Mouse (Mus musculus) right cerebral cortex, postnatal 10 days (tissue): ENCODE measurements around the gene Stk10.
"Not testable (repeated sequence)": the region's sequence is repeated elsewhere in the genome, so short reads cannot be mapped to it uniquely, and the experiment has no call there.

ENCODE experiments used
- DNase-seq, 2 experiments: peaks; one replicate each; pipeline ENCODE4 v3.0.0; 2021; ENCODE audit warnings: low spot score in 2 of 2

The Stk10 gene

DNA sequence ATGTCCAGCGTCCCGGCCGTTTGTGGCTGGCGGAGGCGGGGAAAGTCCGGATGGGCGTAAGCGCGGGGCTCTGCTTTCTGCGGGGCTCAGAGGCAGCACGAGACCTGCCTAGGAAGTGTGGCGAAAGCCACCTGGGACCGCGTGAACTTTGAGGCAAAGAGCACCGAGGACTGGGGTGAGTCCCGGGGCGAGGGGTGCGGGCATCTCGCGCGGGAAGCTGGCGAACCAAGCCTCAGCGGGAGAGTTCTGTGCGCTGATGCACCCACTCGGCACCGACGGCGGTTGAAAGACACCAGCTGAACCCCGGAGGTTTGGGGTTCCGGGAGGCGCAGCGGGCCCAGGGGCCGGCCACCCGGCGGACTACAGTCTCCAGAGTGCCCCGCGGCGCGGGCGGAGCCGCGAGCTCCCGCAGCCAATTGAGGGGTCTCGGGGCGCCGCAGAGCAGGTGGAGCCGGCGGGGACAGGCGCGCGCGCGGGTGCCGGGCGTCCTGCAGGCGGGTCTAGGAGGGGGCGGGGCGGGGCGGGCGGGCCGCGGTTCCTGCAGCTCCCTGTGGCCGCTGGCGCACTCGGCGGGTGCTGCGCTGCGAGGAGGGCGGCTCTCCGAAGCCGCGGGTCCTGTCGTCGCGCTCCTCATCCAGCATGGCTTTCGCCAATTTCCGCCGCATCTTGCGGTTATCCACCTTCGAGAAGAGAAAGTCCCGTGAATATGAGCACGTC is at the start of gene Stk10:
TSS of gene Stk10 (plus strand) at position 541 of the 717 bp plus-strand sequence.
- peak; percentile 95 for DNase-seq

- no peak for DNase-seq
Measured at GRCm38 (mm10) chr11:32485290-32485689, 47.8 kb upstream of the Stk10 start.

DNA sequence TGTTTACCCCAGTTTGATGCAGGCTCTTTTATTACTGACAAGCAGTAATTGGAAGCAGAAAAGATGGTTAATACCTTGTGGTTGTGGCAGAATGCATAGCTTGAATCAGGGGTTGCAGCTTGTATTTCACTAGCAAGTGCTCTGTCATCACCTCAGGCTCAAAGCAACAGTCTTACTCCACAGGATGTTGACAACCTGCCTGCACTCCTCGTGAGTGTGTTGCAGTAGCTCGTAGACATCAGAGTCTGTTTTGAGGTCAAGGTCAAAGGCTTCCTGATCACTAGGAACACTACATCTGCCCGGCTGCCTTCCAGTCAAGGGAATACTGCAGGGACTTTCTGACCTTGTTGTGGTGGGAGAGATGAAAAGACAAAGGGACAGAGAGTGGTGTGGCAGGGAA is 46.5 kb upstream of the Stk10 start:
- DNase-seq: no peak

GRCm38 (mm10) chr11:32487501-32487900 is 45.6 kb upstream of the Stk10 start:
- no peak for DNase-seq

- DNase-seq: no peak
Measured at GRCm38 (mm10) chr11:32488344-32488743, 44.8 kb upstream of the Stk10 start.

GRCm38 (mm10) chr11:32488808-32489670 is 44.1 kb upstream of the Stk10 start:
- DNase-seq: peak in 1 of 2 experiments; percentile 8

DNA sequence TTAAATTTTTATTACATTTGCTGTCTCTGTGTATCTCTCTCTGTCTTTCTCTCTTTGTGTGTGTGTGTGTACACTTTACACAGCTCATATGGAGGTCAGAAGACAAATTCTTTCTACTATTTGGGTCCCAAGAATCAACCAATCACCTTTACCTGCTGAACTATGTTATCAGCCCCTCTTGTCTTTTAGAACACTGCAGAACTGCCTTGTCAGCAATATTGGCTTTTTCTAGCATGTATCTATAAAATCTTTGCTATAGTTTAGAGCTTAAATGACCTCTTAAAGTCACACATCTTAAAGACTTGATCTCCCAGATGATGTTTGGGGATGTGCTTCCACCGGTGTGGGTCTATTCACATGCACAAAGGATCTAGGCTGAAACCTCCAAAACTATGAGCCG is 42.0 kb upstream of the Stk10 start:
- no peak for DNase-seq

DNA sequence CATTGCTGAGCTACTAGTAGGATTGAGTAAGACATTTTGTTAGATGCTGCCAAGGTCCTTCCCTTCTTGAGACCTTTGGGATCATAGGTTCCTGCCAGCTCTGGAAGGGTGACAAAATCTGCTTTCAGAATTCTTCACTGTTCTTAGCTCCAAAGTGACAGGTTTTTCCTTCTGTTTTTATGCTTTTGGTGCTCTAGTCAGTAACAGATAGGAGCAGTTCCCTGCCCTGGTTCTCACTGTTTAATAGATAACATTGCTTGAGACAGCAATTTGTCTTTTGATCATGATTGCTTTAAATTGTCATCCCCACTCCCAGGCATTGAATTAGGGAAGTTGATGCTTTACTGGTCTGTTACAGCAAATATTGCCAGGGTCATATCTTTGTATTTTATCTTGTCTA is 39.8 kb upstream of the Stk10 start:
- DNase-seq: no peak

DNA sequence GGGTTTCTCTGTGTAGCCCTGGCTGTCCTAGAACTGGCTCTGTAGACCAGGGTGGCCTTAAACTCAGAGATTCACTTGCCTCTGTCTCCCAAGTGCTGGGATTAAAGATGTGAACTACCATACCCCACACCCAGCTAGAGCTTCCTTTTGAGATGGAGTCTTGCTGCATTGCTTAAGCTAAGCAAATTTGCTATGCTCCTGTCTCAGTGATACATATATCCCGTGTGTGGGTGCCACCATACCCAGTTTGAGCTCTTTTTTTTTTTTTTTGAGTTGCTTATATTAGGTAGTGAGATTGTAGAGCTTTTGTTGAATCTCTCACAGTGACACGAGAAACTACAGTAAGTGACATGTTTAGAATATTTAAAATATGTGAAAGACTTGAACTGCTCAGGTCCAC is 37.8 kb upstream of the Stk10 start:
- DNase-seq: no peak

DNA sequence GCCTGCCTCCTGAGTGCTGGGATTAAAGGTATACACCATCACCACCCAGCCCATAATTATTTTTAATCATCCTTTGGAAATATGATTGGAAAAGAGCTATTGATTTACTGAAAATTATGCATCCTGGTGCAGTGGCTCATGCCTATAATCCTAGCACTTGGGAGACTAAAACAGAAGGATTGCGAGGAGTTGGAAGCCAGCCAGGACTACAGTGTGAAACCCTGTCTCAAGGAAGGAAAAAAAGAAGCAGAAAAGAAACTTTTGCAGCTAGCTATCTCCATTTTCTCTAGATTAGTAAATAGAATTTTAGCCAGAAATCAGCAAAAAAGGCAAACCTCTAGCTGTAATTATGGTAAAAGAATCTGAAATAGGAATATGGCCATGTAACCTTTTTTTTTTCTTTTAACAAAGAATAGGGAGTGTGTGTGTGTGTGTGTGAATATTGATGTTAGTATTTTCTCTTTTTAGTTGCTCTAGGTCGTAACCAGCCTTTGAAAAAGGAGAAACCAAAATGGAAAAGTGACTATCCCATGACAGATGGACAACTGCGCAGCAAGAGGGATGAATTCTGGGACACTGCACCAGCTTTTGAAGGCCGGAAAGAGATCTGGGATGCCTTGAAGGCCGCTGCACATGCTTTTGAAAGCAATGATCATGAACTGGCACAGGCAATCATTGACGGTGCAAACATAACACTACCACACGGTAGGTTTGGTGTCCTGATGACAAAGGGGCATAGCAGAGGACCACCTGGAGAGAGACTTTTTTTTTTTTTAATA is 34.2 kb upstream of the Stk10 start:
- peak; percentile 84 to 85 for DNase-seq

- no peak for DNase-seq
Measured at GRCm38 (mm10) chr11:32499931-32500330, 33.2 kb upstream of the Stk10 start.

GRCm38 (mm10) chr11:32503711-32504110 is 29.4 kb upstream of the Stk10 start:
- DNase-seq: no peak

GRCm38 (mm10) chr11:32505091-32505739 is 27.9 kb upstream of the Stk10 start:
- DNase-seq: no peak

DNA sequence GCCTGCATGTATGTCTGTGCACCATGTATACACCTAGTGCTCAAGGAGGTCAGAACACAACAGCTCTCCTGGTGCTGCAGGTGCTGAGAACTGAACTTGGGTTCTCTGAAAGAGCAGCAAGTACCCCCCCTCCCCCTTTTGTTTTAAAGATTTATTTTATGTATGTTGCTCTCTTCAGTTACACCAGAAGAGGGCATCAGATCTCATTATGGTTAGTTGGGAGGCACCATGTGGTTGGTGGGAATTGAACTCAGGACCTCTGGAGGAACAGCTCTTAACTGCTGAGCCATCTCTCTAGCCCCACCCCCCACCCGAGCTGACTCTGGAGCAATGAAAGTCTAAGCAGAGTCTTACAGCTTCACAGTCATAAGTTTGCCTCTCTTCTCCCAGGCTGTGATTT is 22.2 kb upstream of the Stk10 start:
- no peak for DNase-seq

DNA sequence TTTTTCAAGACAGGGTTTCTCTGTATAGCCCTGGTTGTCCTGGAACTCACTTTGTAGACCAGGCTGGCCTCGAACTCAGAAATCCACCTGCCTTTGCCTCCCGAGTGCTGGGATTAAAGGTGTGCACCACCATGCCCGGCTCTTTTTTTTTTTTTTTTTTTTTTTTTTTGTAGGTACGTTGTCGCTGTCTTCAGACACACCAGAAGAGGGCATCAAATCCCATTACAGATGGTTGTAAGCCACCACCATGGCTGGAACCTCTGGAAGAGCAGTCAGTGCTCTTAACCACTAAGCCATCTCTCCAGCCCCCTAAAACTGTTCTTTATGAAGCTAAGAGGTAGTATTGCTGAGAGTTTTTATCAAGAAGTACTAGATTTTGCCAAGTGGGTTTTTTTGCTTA is 18.3 kb upstream of the Stk10 start:
- DNase-seq: not testable (repeated sequence)

GRCm38 (mm10) chr11:32516091-32516490 is 17.0 kb upstream of the Stk10 start:
- DNase-seq: no peak

GRCm38 (mm10) chr11:32516916-32517712 is 16.0 kb upstream of the Stk10 start:
- DNase-seq: peak; percentile 61 to 78

DNA sequence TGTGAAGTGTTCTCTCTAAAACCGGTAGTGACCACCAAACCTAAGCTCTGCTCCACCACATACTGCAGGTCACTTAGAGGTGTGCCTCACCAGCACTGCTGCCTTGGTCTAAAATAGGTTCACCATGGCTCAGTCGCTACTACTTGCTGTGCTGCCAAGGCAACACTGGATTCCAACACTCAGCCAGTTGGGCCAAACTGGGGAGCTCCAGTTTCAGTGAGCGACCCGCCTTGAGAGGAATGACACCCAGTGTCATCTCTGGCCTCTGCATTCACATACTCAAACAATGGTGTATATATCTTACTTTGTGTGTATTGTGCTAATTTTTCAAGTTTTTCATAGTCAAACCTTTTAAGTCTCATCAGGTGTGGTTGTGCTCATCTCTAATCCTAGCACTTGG is 14.3 kb upstream of the Stk10 start:
- DNase-seq: no peak

GRCm38 (mm10) chr11:32519354-32519753 is 13.8 kb upstream of the Stk10 start:
- DNase-seq: no peak

DNA sequence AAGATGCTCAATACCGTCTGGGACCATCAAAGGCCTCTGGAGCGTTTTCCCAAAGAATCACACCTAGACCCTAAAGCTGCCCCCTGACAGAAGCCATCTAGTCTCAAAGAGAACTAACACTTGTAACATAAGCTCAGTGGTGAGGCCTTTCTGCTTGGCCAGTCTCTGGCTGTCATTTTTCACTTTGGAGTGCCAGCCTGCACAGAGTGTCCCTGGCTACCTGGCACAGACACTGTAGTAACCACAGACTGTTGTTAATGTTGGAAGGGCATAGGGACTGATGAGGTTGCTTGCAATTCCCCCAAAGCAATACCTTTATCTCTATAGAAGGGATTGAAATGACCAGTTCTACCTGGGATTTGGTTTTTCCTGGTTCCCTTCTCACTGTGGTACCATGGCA is 11.9 kb upstream of the Stk10 start:
- peak in 1 of 2 experiments; percentile 10 for DNase-seq
